Mouse (Mus musculus): ENCODE measurements around the gene Gpc6.

DNA sequence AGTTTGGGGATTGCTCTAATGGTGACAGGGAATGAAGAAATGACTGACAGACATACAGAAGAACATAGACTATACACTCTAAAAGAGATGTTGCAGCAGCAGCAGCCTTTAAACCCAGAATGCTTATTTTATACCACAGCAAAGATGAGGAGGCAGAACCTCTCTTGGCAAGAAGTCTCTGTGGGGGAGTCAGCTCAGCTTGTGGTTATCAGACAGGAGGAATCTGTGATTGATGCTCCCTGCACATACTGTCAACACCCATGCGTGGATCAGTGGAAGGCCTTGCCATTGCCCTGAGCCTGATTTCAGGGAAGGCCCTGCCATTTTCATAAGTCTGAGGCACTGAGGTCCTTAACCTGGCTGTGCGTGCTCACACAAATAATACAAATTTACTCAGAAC lies 484.7 kb downstream of the Gpc6 start:
- TF ChIP-seq CTCF (IDR thresholded peaks at IDR 0.05): no peak
- TF ChIP-seq EP300 (IDR thresholded peaks at IDR 0.05; ENCODE audit: insufficient read depth, low read depth, low read length): no peak
